Comparison of ENCODE assay signal across 12 mouse cellular contexts in genomic region chr11:59151729-59152128, GRCm38 (mm10). TPM values are rescaled to one million over a fixed set of nuclear protein-coding genes. Genes with fewer than 3 reads are reported as not detected.
DNase-seq lines count a peak whose midpoint lies in the region; ATAC-seq and TF ChIP-seq lines count a peak whose summit lies in the region.
"Had no signal": no experiment of that assay in that cellular context is flagged by ENCODE, and none has a peak within 500 bp of the region (broad histone marks: within the 10 kb centered on the region; RNA-seq: fewer than 3 reads in every experiment).

No protein-coding gene starts in this region.

- H3K9ac ChIP-seq in heart, postnatal 0 days (replicated peaks; ENCODE audit: low read depth, low read length), result no peak overlapping the region

- 0 out of 2 replicates have a peak, but pooled peaks cover 8% of the 10 kb centered on the region for H3K36me3 ChIP-seq in heart, postnatal 0 days (replicated peaks; ENCODE audit: control insufficient read depth, insufficient read depth, low read length)
- H3K36me3 ChIP-seq in testis, adult 2 months (ENCODE audit: control insufficient read depth, insufficient read depth, low read length), result no peaks in the 10 kb centered on the region
- peaks cover 14% of the 10 kb centered on the region for H3K36me3 ChIP-seq in heart, embryonic 10.5 days

- intact Hi-C loops in heart, postnatal 14 days (cut with DNase I), result no loop called here

- no peaks in the 10 kb centered on the region for H3K9me3 ChIP-seq in heart, postnatal 0 days (replicated peaks; ENCODE audit: control insufficient read depth, low read length)
- H3K9me3 ChIP-seq in heart, embryonic 10.5 days, result no peaks in the 10 kb centered on the region
- H3K9me3 ChIP-seq: forebrain, embryonic 10.5 days had no signal

- no peaks in the 10 kb centered on the region for H3K4me1 ChIP-seq in heart, postnatal 0 days (ENCODE audit: control insufficient read depth, insufficient read depth)
- no peaks in the 10 kb centered on the region for H3K4me1 ChIP-seq in testis, adult 2 months (ENCODE audit: control insufficient read depth, insufficient read depth, low read length)
- H3K4me1 ChIP-seq in heart, embryonic 10.5 days, result peaks cover 9% of the 10 kb centered on the region; the same call in 1 of the 2 replicates
- H3K4me1 ChIP-seq: forebrain, embryonic 10.5 days had no signal

- TF ChIP-seq EP300 in heart, postnatal 0 days (IDR thresholded peaks at IDR 0.05; ENCODE audit: low read depth), result no peak

- H3K27ac ChIP-seq in heart, postnatal 0 days (ENCODE audit: low read depth), result no peak overlapping the region
- no peak overlapping the region for H3K27ac ChIP-seq in testis, adult 2 months (ENCODE audit: control insufficient read depth, insufficient read depth, low read depth, low read length)
- no peak overlapping the region for H3K27ac ChIP-seq in heart, embryonic 10.5 days
- H3K27ac ChIP-seq: forebrain, embryonic 10.5 days had no signal

- H3K4me3 ChIP-seq in heart, postnatal 0 days (ENCODE audit: low read depth, low read length), result no peak overlapping the region
- H3K4me3 ChIP-seq in testis, adult 2 months (ENCODE audit: control insufficient read depth, low read depth, low read length), result no peak overlapping the region
- H3K4me3 ChIP-seq in heart, embryonic 10.5 days, result no peak overlapping the region
- H3K4me3 ChIP-seq: forebrain, embryonic 10.5 days had no signal

- no peaks in the 10 kb centered on the region for H3K27me3 ChIP-seq in heart, postnatal 0 days (ENCODE audit: control insufficient read depth, insufficient read depth, low read length)
- H3K27me3 ChIP-seq in testis, adult 2 months (ENCODE audit: control insufficient read depth, insufficient read depth, low read length), result no peaks in the 10 kb centered on the region
- no peaks in the 10 kb centered on the region for H3K27me3 ChIP-seq in heart, embryonic 10.5 days (ENCODE audit: insufficient read depth, poor library complexity, severe bottlenecking)

- ATAC-seq in heart, postnatal 0 days (ENCODE audit: insufficient read depth, low read depth), result no peak

- no peak for DNase-seq in heart, postnatal 0 days (ENCODE audit: low spot score)
- no peak for DNase-seq in heart, postnatal 14 days
- DNase-seq in testis, postnatal 10 days (ENCODE audit: low spot score), result no peak
- DNase-seq in brain, embryonic 14.5 days (ENCODE audit: low read depth), result no peak
- DNase-seq in cerebellum, adult 18-20 months, result no peak
- no peak for DNase-seq in right cerebral cortex, postnatal 14 days
- DNase-seq in heart, embryonic 10.5 days (ENCODE audit: low spot score), result no peak
- DNase-seq: cerebellum, postnatal 25 days; gastrocnemius, postnatal 10 days; kidney, adult 9 months had no signal

- TF ChIP-seq POLR2A in testis, adult 2 months (IDR thresholded peaks at IDR 0.05; ENCODE audit: control insufficient read depth, low read depth, low read length), result no peak
- no peak for TF ChIP-seq POLR2A in brain, embryonic 14.5 days (IDR thresholded peaks at IDR 0.05; ENCODE audit: borderline replicate concordance, extremely low read depth, insufficient read depth, insufficient read length, poor library complexity, severe bottlenecking)

- 41% methylated on average over 3 of the region's 3 CpGs for WGBS in heart, postnatal 0 days
- WGBS in heart, embryonic 10.5 days, result 28% methylated on average over 3 of the region's 3 CpGs

- peak; percentile 35 for TF ChIP-seq CTCF in heart, postnatal 0 days (IDR thresholded peaks at IDR 0.05; ENCODE audit: low read depth)
- peak; percentile 40; the same call in 1 of the 2 replicates for TF ChIP-seq CTCF in testis, adult 2 months (IDR thresholded peaks at IDR 0.05; ENCODE audit: control insufficient read depth, insufficient read depth, insufficient replicate concordance, low read depth, low read length)
- peak; percentile 25; the same call in 1 of the 2 replicates for TF ChIP-seq CTCF in brain, embryonic 14.5 days (IDR thresholded peaks at IDR 0.05; ENCODE audit: borderline replicate concordance, extremely low read depth, insufficient read depth, insufficient read length)

- no peak overlapping the region for H3K4me2 ChIP-seq in heart, postnatal 0 days (ENCODE audit: low read depth, low read length)

RNA-seq across cellular contexts. Expression of gene Iba57, which starts 11.8 kb away (rescaled TPM):
- total RNA-seq in heart, postnatal 0 days (2014; rRNA removed; ENCODE audit: low replicate concordance), result 10.2 and 12.4 TPM in 2 replicates
- polyA plus RNA-seq in heart, postnatal 0 days (2015; fragmentation: Nextera tagmentation; extraction: Ambion mirVana), result 10.7 and 11.0 TPM in 2 replicates
- 10 to 100 TPM; 14.7 to 17.7 TPM for total RNA-seq in heart, postnatal 14 days (2021)
- 9.4 and 10.3 TPM in 2 replicates for polyA plus RNA-seq in testis, adult 2 months (2012; rRNA removed)
- polyA plus RNA-seq in brain, embryonic 14.5 days (2012; rRNA removed), result 7.8 and 8.5 TPM in 2 replicates
- polyA plus RNA-seq in heart, embryonic 10.5 days (2016; fragmentation: Nextera tagmentation; extraction: Ambion mirVana), result 7.8 and 9.2 TPM in 2 replicates

RNA-seq across cellular contexts. Expression of gene Obscn, which starts 15.5 kb away (rescaled TPM):
- total RNA-seq in heart, postnatal 0 days (2014; rRNA removed; ENCODE audit: low replicate concordance), result 225 and 245 TPM in 2 replicates
- 106 and 107 TPM in 2 replicates for polyA plus RNA-seq in heart, postnatal 0 days (2015; fragmentation: Nextera tagmentation; extraction: Ambion mirVana)
- total RNA-seq in heart, postnatal 14 days (2021), result 100 to 1,000 TPM; 506 to 513 TPM
- 1.9 and 2.8 TPM in 2 replicates for polyA plus RNA-seq in testis, adult 2 months (2012; rRNA removed)
- 0.77 and 1.4 TPM in 2 replicates for polyA plus RNA-seq in brain, embryonic 14.5 days (2012; rRNA removed)
- polyA plus RNA-seq in heart, embryonic 10.5 days (2016; fragmentation: Nextera tagmentation; extraction: Ambion mirVana), result 20.6 and 36.7 TPM in 2 replicates

RNA-seq across cellular contexts. Expression of gene Gjc2, which starts 31.3 kb away (rescaled TPM):
- total RNA-seq in heart, postnatal 0 days (2014; rRNA removed; ENCODE audit: low replicate concordance), result 0.08 and 0.12 TPM in 2 replicates
- polyA plus RNA-seq in heart, postnatal 0 days (2015; fragmentation: Nextera tagmentation; extraction: Ambion mirVana), result 0.63 and 0.75 TPM in 2 replicates
- total RNA-seq in heart, postnatal 14 days (2021), result 1 to 10 TPM; 1.1 TPM
- polyA plus RNA-seq in testis, adult 2 months (2012; rRNA removed), result 2.1 and 2.7 TPM in 2 replicates
- polyA plus RNA-seq in brain, embryonic 14.5 days (2012; rRNA removed), result 0.87 and 1.1 TPM in 2 replicates
- not detected in 2 replicates for polyA plus RNA-seq in heart, embryonic 10.5 days (2016; fragmentation: Nextera tagmentation; extraction: Ambion mirVana)
- polyA plus RNA-seq: forebrain, embryonic 10.5 days had no signal

RNA-seq across cellular contexts. Expression of gene Guk1, which starts 40.3 kb away (rescaled TPM):
- 47.5 and 60.3 TPM in 2 replicates for total RNA-seq in heart, postnatal 0 days (2014; rRNA removed; ENCODE audit: low replicate concordance)
- polyA plus RNA-seq in heart, postnatal 0 days (2015; fragmentation: Nextera tagmentation; extraction: Ambion mirVana), result 138 and 146 TPM in 2 replicates
- total RNA-seq in heart, postnatal 14 days (2021), result 10 to 100 TPM; 79.4 to 83.8 TPM
- 168 and 188 TPM in 2 replicates for polyA plus RNA-seq in testis, adult 2 months (2012; rRNA removed)
- polyA plus RNA-seq in brain, embryonic 14.5 days (2012; rRNA removed), result 145 and 172 TPM in 2 replicates
- polyA plus RNA-seq in heart, embryonic 10.5 days (2016; fragmentation: Nextera tagmentation; extraction: Ambion mirVana), result 127 and 152 TPM in 2 replicates

RNA-seq across cellular contexts. Expression of gene Mrpl55, which starts 50.6 kb away (rescaled TPM):
- 174 and 187 TPM in 2 replicates for total RNA-seq in heart, postnatal 0 days (2014; rRNA removed; ENCODE audit: low replicate concordance)
- polyA plus RNA-seq in heart, postnatal 0 days (2015; fragmentation: Nextera tagmentation; extraction: Ambion mirVana), result 196 and 199 TPM in 2 replicates
- total RNA-seq in heart, postnatal 14 days (2021), result 10 to 100 TPM; 91.5 to 95.2 TPM
- polyA plus RNA-seq in testis, adult 2 months (2012; rRNA removed), result 75.8 and 82.3 TPM in 2 replicates
- 45.5 and 58.2 TPM in 2 replicates for polyA plus RNA-seq in brain, embryonic 14.5 days (2012; rRNA removed)
- 122 and 123 TPM in 2 replicates for polyA plus RNA-seq in heart, embryonic 10.5 days (2016; fragmentation: Nextera tagmentation; extraction: Ambion mirVana)
